Mouse (Mus musculus): Measurements from ENCODE around the gene Jsrp1.

DNA sequence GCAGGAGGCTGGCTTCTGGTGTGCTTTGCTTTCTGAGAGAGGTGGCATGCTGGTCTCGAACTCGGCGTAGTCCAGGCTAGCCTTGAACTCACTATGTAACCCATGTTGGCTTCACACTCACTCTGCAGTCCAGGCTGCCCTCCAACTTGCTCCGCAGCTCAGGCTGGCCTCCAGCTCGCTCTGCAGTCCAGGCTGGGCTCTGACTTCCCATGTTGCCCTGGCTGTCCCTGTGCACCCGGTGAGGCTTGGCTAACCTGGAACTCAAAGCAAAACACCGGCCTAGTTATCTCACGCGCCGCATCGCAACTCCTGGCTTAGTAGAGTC lies 42.4 kb upstream of the Jsrp1 start:
- no peak for TF ChIP-seq POLR2A (IDR thresholded peaks at IDR 0.05; ENCODE audit: low read depth, low read length)
- no peak for TF ChIP-seq CTCF (IDR thresholded peaks at IDR 0.05; ENCODE audit: borderline replicate concordance, insufficient read depth, low read length)
